Mouse (Mus musculus) cortical plate, adult 2 months (tissue): Measurements from ENCODE around the gene Ttc26.

ENCODE experiments used
- CTCF ChIP-seq: fragments of 200-500 bp; IDR thresholded peaks from 2 replicates; pipeline ENCODE4 v1.5.1; 2011; ENCODE audit warnings: mild to moderate bottlenecking, control low read depth, low read length; ENCODE audit not compliant: insufficient read depth; ENCODE audit errors: extremely low read depth
- POLR2A ChIP-seq: fragments of 200-500 bp; IDR thresholded peaks from 2 replicates; pipeline ENCODE4 v1.6.1; 2011; ENCODE audit warnings: mild to moderate bottlenecking, low read length, control low read depth; ENCODE audit not compliant: insufficient read depth; ENCODE audit errors: extremely low read depth

DNA sequence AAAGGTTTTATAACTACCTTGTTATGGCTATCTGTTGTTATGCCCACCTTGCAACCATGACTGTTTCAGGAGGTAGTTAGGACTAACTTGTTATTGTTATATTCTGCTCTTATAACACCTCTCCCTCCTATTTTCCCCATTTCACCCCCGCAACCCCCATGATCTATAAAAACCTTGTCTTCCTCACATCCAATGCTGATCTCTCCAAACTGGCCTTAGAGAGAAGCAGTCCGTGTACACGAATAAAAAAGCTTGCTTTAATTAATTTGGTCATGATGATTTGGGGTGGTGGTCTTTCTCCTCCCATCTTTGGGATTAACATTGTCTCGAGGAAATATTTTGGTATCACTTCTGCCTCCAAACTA, 523 bp upstream of the Ttc26 start:
- no peak for TF ChIP-seq POLR2A
- TF ChIP-seq CTCF: no peak
